Mouse (Mus musculus) liver, postnatal 0 days (tissue): ENCODE data around the gene Galnt4. TPM values are rescaled to one million over a fixed set of nuclear protein-coding genes. Genes with fewer than 3 reads are reported as not detected.

ENCODE experiments used
- ATAC-seq: fragments of 200-750 bp; cut with Nextera tagmentation; 2 replicates; pipeline ENCODE4 v1.8.0; 2017; ENCODE audit warnings: mild to moderate bottlenecking, moderate library complexity
- DNase-seq: peaks from one replicate; pipeline ENCODE4 v3.0.0-alpha.2; 2016
- H3K27ac ChIP-seq: fragments of 300-500 bp; sonication (generic); 2 replicates; pipeline ENCODE4 v1.5.1; 2014; ENCODE audit warnings: antibody characterized with exemption, moderate library complexity, mild to moderate bottlenecking, low read depth
- H3K27me3 ChIP-seq: fragments of 300-500 bp; sonication (generic); 2 replicates; pipeline ENCODE4 v1.6.1; 2014; ENCODE audit warnings: low read length, control low read depth, mixed read lengths; ENCODE audit not compliant: insufficient read depth
- H3K36me3 ChIP-seq: fragments of 300-500 bp; sonication (generic); replicated peaks from 2 replicates; pipeline ENCODE4 v1.6.1; 2014; ENCODE audit warnings: mild to moderate bottlenecking, control low read depth, low read length, moderate library complexity, mixed read lengths; ENCODE audit not compliant: insufficient read depth
- H3K4me1 ChIP-seq: fragments of 300-500 bp; sonication (generic); 2 replicates; pipeline ENCODE4 v1.6.1; 2014; ENCODE audit warnings: antibody characterized with exemption, mild to moderate bottlenecking, control low read depth; ENCODE audit not compliant: insufficient read depth
- H3K4me2 ChIP-seq: fragments of 300-500 bp; sonication (generic); 2 replicates; pipeline ENCODE4 v1.6.1; 2014; ENCODE audit warnings: low read depth, mild to moderate bottlenecking, low read length, moderate library complexity, mixed read lengths
- H3K4me3 ChIP-seq: fragments of 300-500 bp; sonication (generic); 2 replicates; pipeline ENCODE4 v1.5.1; 2014; ENCODE audit warnings: low read depth, low read length
- H3K9ac ChIP-seq: fragments of 300-500 bp; sonication (generic); replicated peaks from 2 replicates; pipeline ENCODE4 v1.6.1; 2014; ENCODE audit warnings: mild to moderate bottlenecking, moderate library complexity
- H3K9me3 ChIP-seq: fragments of 300-500 bp; sonication (generic); 2 replicates; pipeline ENCODE4 v1.6.1; 2016; ENCODE audit warnings: mild to moderate bottlenecking, control low read depth, low read length, mixed read lengths
- CTCF ChIP-seq: sonication (generic); IDR thresholded peaks from 2 replicates; pipeline ENCODE4 v1.5.1; 2016; ENCODE audit warnings: antibody characterized with exemption, low read depth
- EP300 ChIP-seq: IDR thresholded peaks from 2 replicates; pipeline ENCODE4 v1.6.1; 2016; ENCODE audit warnings: antibody characterized with exemption, low read depth, mild to moderate bottlenecking
- WGBS: fragments of 180-500 bp; shearing (Covaris S2); extraction: QIAGEN DNeasy Blood & Tissue Kit; methylation state at CpG from one replicate; pipeline ENCODE4 v1.1.7; 2014; ENCODE audit not compliant: insufficient replicate concordance; 5-methylcytosine and 5-hydroxymethylcytosine counted together
- polyA plus RNA-seq: library from polyadenylated mRNA; unstranded; fragments of >200 nt; fragmentation: Nextera tagmentation; extraction: Ambion mirVana; gene quantifications from 2 replicates; pipeline ENCODE4 v1.2.1, GENCODE M21; 2015

Gene Galnt4
- polyA plus RNA-seq, 1 experiment from 2014 or later = 2.6 TPM

- peaks cover 9% of the 10 kb centered on the region for H3K4me1 ChIP-seq
- H3K36me3 ChIP-seq = no peaks in the 10 kb centered on the region; the same call in 1 of the 2 replicates
- H3K27ac ChIP-seq = peak overlapping the region; percentile 67
- TF ChIP-seq CTCF (no peak), EP300 (no peak)
- peak overlapping the region; percentile 29; the same call in 1 of the 2 replicates for H3K4me2 ChIP-seq
- H3K9me3 ChIP-seq = no peaks in the 10 kb centered on the region
- no peak overlapping the region for H3K9ac ChIP-seq
- no peak overlapping the region for H3K4me3 ChIP-seq
- DNase-seq = no peak
- WGBS = 24% methylated on average over 6 of the region's 6 CpGs
- peak; percentile 31 for ATAC-seq
- H3K27me3 ChIP-seq = no peaks in the 10 kb centered on the region
Measured at GRCm38 (mm10) chr10:99130611-99131010, 22.7 kb downstream of the Galnt4 start.

GRCm38 (mm10) chr10:99131298-99131697 is 23.3 kb downstream of the Galnt4 start:
- 64% methylated on average over 5 of the region's 5 CpGs for WGBS

DNA sequence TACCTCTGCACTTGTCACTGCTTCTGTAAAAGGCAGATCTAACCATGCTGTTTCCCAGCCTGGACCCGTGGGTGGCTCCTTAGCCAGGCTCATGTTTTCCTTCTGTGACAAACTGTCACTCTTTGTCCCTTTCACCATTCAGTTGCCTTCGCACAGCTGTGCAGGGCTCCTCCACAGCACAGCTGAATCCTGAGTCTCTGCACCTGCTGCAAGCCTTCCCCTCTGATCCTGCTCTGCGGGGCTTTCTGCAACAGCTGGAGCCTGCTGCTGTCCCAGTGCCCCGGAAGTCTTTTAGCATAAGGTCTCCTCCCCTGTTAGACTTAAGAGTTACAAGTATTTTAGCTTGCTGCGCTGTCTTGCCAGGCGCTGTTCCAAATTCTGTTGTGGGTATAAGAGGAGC is 24.2 kb downstream of the Galnt4 start:
- H3K36me3 ChIP-seq = no peaks in the 10 kb centered on the region; the same call in 1 of the 2 replicates
- no peak overlapping the region for H3K4me3 ChIP-seq
- DNase-seq (peak; percentile 44), ATAC-seq (peak; percentile 58)
- H3K27ac ChIP-seq = no peak overlapping the region; the same call in 1 of the 2 replicates
- peaks cover 9% of the 10 kb centered on the region for H3K4me1 ChIP-seq
- no peaks in the 10 kb centered on the region for H3K9me3 ChIP-seq
- H3K9ac ChIP-seq = no peak overlapping the region
- TF ChIP-seq EP300 (no peak), CTCF (no peak)
- no peak overlapping the region for H3K4me2 ChIP-seq
- no peaks in the 10 kb centered on the region for H3K27me3 ChIP-seq
- WGBS = 67% methylated on average over 6 of the region's 6 CpGs

More at GRCm38 (mm10) chr10:99131298-99131697, 23.3 kb downstream of the Galnt4 start:
- H3K9ac ChIP-seq = no peak overlapping the region
- no peaks in the 10 kb centered on the region for H3K27me3 ChIP-seq
- H3K4me3 ChIP-seq = no peak overlapping the region
- ATAC-seq (no peak), DNase-seq (no peak)
- peaks cover 9% of the 10 kb centered on the region for H3K4me1 ChIP-seq
- H3K36me3 ChIP-seq = no peaks in the 10 kb centered on the region; the same call in 1 of the 2 replicates
- no peak for TF ChIP-seq EP300
- TF ChIP-seq CTCF = peak; percentile 20; the same call in 1 of the 2 replicates
- H3K9me3 ChIP-seq = no peaks in the 10 kb centered on the region
- H3K27ac ChIP-seq = 0 out of 2 replicates have a peak overlapping the region, but pooled peaks have one; percentile 49
- H3K4me2 ChIP-seq = 0 out of 2 replicates have a peak overlapping the region, but pooled peaks have one; percentile 29

GRCm38 (mm10) chr10:99132595-99133272 is 24.8 kb downstream of the Galnt4 start:
- ATAC-seq (no peak), DNase-seq (no peak)
- no peak for TF ChIP-seq EP300
- TF ChIP-seq CTCF = no peak
- Histone ChIP-seq H3K4me1 (peaks cover 4% of the 10 kb centered on the region), H3K4me2 (no peak overlapping the region), H3K27me3 (no peaks in the 10 kb centered on the region), H3K27ac (no peak overlapping the region; the same call in 1 of the 2 replicates), H3K9ac (no peak overlapping the region), H3K4me3 (no peak overlapping the region), H3K9me3 (no peaks in the 10 kb centered on the region), H3K36me3 (no peaks in the 10 kb centered on the region; the same call in 1 of the 2 replicates)
- WGBS = 78% methylated on average over 11 of the region's 11 CpGs

- no peak overlapping the region for H3K27ac ChIP-seq
- WGBS = 86% methylated on average over 16 of the region's 16 CpGs
Measured at GRCm38 (mm10) chr10:99133321-99133875, 25.4 kb downstream of the Galnt4 start.

GRCm38 (mm10) chr10:99136337-99136736 is 28.4 kb downstream of the Galnt4 start:
- H3K9me3 ChIP-seq = no peaks in the 10 kb centered on the region
- H3K27me3 ChIP-seq = no peaks in the 10 kb centered on the region
- no peak overlapping the region for H3K27ac ChIP-seq
- ATAC-seq (no peak), DNase-seq (peak; percentile 37)
- no peaks in the 10 kb centered on the region for H3K36me3 ChIP-seq
- no peak for TF ChIP-seq CTCF
- no peak overlapping the region for H3K4me2 ChIP-seq
- H3K9ac ChIP-seq = no peak overlapping the region
- 64% methylated on average over 5 of the region's 5 CpGs for WGBS
- H3K4me1 ChIP-seq = no peaks in the 10 kb centered on the region
- no peak overlapping the region for H3K4me3 ChIP-seq

More at GRCm38 (mm10) chr10:99133321-99133875, 25.4 kb downstream of the Galnt4 start:
- Histone ChIP-seq H3K27me3 (no peaks in the 10 kb centered on the region), H3K4me3 (no peak overlapping the region), H3K4me1 (peaks cover 3% of the 10 kb centered on the region; the same call in 1 of the 2 replicates), H3K9ac (no peak overlapping the region), H3K9me3 (no peaks in the 10 kb centered on the region), H3K4me2 (no peak overlapping the region), H3K36me3 (no peaks in the 10 kb centered on the region; the same call in 1 of the 2 replicates)
- DNase-seq = no peak
- no peak for ATAC-seq
- TF ChIP-seq EP300 (no peak), CTCF (no peak)
